Mouse (Mus musculus) frontal cortex, adult 2 months (tissue): ENCODE measurements at regions not wholly inside any gene's neighbourhood (a gene's known extent, or its start where the extent isn't known, plus 50 kb on each side); places are given as distances from the start of the nearest gene placed in this dataset.

Source experiments
- DNase-seq, 2 experiments: peaks; one replicate each; pipeline ENCODE4 v3.0.0; 2022; ENCODE audit warnings: low spot score in 1 of 2; ENCODE audit errors: extremely low spot score in 1 of 2

GRCm38 (mm10) chr12:71768471-71768870 lies 62.4 kb upstream of the Daam1 start:
- peak; percentile 25 to 91 for DNase-seq

- DNase-seq, result no peak
Observed at GRCm38 (mm10) chr12:71768890-71769289, 62.0 kb upstream of the Daam1 start.

DNA sequence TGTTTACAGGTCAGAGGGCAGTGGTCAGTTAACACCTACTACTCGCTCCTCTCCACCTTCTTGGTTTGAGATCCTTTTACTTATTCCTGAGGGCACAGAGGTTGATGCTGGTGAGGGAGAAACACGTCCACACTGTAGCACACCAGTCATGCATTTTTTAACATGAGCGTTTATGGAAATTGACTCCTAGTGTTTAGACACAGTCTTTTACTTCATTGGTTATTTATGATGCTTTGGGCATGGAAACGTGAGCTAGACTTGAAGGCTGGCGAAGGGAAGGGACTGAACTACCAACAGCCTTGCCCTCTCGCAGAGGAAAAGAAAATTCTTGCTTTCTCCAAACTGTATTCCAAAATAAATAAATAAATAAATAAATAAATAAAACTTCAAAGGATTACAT lies 61.6 kb upstream of the Daam1 start:
- DNase-seq, result no peak

GRCm38 (mm10) chr12:71773891-71774290 lies 57.0 kb upstream of the Daam1 start:
- DNase-seq, result no peak

DNA sequence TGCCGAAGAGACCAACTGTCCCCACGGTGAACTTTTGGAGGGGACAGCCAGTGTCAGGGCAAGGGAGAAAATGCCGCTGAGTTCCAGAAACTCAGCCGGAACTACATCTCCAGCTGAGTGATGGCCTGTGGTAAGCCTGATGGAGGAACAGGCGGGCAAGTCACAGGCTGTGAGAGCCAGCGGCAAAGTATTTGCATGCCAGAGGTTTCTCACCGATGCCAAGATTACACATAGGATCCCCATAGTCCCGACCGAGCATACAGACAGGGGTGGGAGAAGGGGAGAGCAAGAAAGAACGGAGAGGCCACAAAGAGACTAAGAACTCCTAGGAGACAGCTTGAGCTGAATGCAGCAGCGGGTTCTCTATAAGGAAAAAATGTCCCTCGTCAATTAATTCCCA lies 55.8 kb upstream of the Daam1 start:
- DNase-seq, result no peak

DNA sequence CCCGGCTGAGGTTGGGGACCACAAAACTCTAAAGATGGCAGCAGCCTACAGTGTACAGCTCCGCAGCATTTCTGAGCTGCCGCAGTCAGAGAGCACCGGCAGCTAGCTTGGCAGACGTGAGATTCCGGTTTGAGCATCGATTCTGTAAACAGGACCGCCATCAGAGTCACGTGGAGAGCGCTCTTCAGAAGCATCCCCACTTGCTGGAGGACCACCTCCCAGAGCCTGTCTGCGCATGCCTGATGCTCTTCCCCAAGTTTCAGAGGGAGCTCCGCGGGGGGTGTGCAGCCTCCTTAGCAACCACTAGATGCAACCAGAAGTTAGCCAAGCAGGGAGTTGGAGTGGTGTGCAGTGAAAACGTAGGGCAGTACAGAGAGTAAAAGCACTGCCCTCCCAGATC lies 52.7 kb upstream of the Daam1 start:
- DNase-seq, result peak in 1 of 2 experiments; percentile 61

DNA sequence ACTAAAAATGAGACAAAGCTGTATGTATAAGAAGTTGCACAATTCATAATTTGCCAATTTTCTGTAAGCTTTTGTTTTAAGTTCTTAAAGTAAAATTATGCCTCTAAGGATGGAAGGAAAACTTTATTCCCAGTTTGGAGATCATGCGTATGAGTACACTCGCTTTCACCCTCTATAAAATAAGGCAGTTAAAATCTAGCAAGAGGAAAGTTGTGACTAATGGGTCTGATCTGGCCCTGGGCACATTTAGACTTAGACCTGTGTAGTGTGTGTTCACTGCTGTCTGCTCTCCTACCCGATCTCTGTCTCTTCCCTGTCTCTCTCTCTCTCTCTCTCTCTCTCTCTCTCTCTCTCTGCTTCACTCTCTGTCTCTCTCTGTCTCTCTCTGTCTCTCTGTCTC lies 51.9 kb upstream of the Daam1 start:
- no peak for DNase-seq

DNA sequence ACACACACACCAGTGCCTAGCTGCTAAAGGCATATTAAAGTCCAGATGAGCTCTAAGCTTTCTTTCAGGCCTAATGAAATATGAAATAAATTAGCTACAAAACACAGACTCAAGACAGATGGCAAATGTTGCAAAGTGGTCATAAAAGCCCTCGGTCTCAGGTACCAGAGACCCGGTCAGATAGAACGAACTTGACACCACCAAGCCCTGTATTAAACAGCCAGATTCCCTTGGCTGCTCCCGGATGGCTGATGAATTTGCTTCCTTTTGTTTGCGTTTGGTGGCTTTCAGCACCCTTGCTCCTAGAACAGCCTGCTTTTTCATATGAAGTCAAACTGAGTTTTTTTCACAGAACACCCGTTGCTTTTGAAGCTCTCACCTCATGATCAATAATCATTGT lies 51.5 kb upstream of the Daam1 start:
- no peak for DNase-seq
